Mouse (Mus musculus): ENCODE results near the gene Ubash3a.

DNA sequence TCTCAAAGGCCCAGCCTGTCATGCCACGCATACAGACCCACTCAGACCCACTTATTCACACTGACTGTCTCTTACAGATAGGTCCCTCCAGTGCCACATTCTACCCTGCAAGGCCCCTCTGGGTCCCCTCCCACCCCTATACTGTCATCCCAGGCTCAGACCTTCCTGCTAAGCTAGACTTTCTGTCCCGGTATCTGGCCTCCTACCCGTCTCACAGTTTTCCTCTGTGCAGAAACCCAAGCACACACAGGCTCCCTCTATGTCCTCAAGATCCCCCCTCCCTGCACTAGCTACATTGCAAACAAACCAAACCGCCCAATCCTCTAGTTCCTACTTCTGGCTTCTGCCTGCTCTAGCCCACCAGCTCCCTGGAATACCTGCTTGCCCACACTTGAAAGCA is 70.3 kb downstream of the Ubash3a start:
- TF ChIP-seq POLR2A (IDR thresholded peaks at IDR 0.05; ENCODE audit: control insufficient read depth, low read depth, low read length) (no peak), CTCF (IDR thresholded peaks at IDR 0.05; ENCODE audit: control insufficient read depth, insufficient read depth, insufficient replicate concordance, low read depth, low read length) (no peak)

Data from testis, adult 2 months (tissue).